Mouse (Mus musculus): ENCODE measurements at regions not wholly inside any gene's neighbourhood (a gene's known extent, or its start where the extent isn't known, plus 50 kb on each side); places are given as distances from the start of the nearest gene placed in this dataset.

- Histone ChIP-seq H3K27ac (ENCODE audit: low read depth, low read length) (no peak overlapping the region), H3K27me3 (replicated peaks; ENCODE audit: control insufficient read depth, insufficient read depth, low read length) (no peaks in the 10 kb centered on the region), H3K4me1 (ENCODE audit: control insufficient read depth, insufficient read depth, low read depth, low read length) (no peaks in the 10 kb centered on the region), H3K4me2 (ENCODE audit: low read length) (no peak overlapping the region), H3K9ac (ENCODE audit: low read depth, low read length) (no peak overlapping the region), H3K4me3 (ENCODE audit: low read length) (no peak overlapping the region), H3K36me3 (ENCODE audit: control insufficient read depth, insufficient read depth, low read length) (no peaks in the 10 kb centered on the region), H3K9me3 (ENCODE audit: control insufficient read depth, low read length) (no peaks in the 10 kb centered on the region)
- WGBS, result 69% methylated on average over 1 of the region's 1 CpGs
- ATAC-seq, result no peak
Observed at GRCm38 (mm10) chr14:80374290-80374689, 390.4 kb downstream of the Olfm4 start.

- H3K4me3 ChIP-seq (ENCODE audit: low read length), result no peak overlapping the region
- no peak for ATAC-seq
- H3K36me3 ChIP-seq (ENCODE audit: control insufficient read depth, insufficient read depth, low read length), result no peaks in the 10 kb centered on the region
- no peak overlapping the region for H3K9ac ChIP-seq (ENCODE audit: low read depth, low read length)
- WGBS, result 67% methylated on average over 1 of the region's 1 CpGs
- no peak overlapping the region for H3K27ac ChIP-seq (ENCODE audit: low read depth, low read length)
- H3K4me2 ChIP-seq (ENCODE audit: low read length), result no peak overlapping the region
- no peaks in the 10 kb centered on the region for H3K27me3 ChIP-seq (replicated peaks; ENCODE audit: control insufficient read depth, insufficient read depth, low read length)
- no peaks in the 10 kb centered on the region for H3K4me1 ChIP-seq (ENCODE audit: control insufficient read depth, insufficient read depth, low read depth, low read length)
- no peaks in the 10 kb centered on the region for H3K9me3 ChIP-seq (ENCODE audit: control insufficient read depth, low read length)
Observed at GRCm38 (mm10) chr14:80377064-80377463, 393.2 kb downstream of the Olfm4 start.

GRCm38 (mm10) chr14:80391418-80391817, 407.5 kb downstream of the Olfm4 start:
- no peak overlapping the region for H3K4me2 ChIP-seq (ENCODE audit: low read length)
- H3K4me1 ChIP-seq (ENCODE audit: control insufficient read depth, insufficient read depth, low read depth, low read length), result no peaks in the 10 kb centered on the region
- no peaks in the 10 kb centered on the region for H3K27me3 ChIP-seq (replicated peaks; ENCODE audit: control insufficient read depth, insufficient read depth, low read length)
- no peak overlapping the region for H3K27ac ChIP-seq (ENCODE audit: low read depth, low read length)
- ATAC-seq, result no peak
- H3K4me3 ChIP-seq (ENCODE audit: low read length), result no peak overlapping the region
- H3K9me3 ChIP-seq (ENCODE audit: control insufficient read depth, low read length), result no peaks in the 10 kb centered on the region
- H3K9ac ChIP-seq (ENCODE audit: low read depth, low read length), result no peak overlapping the region
- WGBS, result 57% methylated on average over 2 of the region's 2 CpGs
- H3K36me3 ChIP-seq (ENCODE audit: control insufficient read depth, insufficient read depth, low read length), result no peaks in the 10 kb centered on the region

- Histone ChIP-seq H3K4me1 (ENCODE audit: control insufficient read depth, insufficient read depth, low read depth, low read length) (no peaks in the 10 kb centered on the region), H3K4me3 (ENCODE audit: low read length) (no peak overlapping the region), H3K27me3 (replicated peaks; ENCODE audit: control insufficient read depth, insufficient read depth, low read length) (no peaks in the 10 kb centered on the region), H3K36me3 (ENCODE audit: control insufficient read depth, insufficient read depth, low read length) (no peaks in the 10 kb centered on the region), H3K9ac (ENCODE audit: low read depth, low read length) (no peak overlapping the region), H3K27ac (ENCODE audit: low read depth, low read length) (no peak overlapping the region), H3K9me3 (ENCODE audit: control insufficient read depth, low read length) (no peaks in the 10 kb centered on the region), H3K4me2 (ENCODE audit: low read length) (no peak overlapping the region)
- no peak for ATAC-seq
- WGBS, result 95% methylated on average over 2 of the region's 2 CpGs
Observed at GRCm38 (mm10) chr14:80408317-80408716, 424.4 kb downstream of the Olfm4 start.

- Histone ChIP-seq H3K36me3 (ENCODE audit: control insufficient read depth, insufficient read depth, low read length) (no peaks in the 10 kb centered on the region), H3K27me3 (replicated peaks; ENCODE audit: control insufficient read depth, insufficient read depth, low read length) (no peaks in the 10 kb centered on the region), H3K4me2 (ENCODE audit: low read length) (no peak overlapping the region), H3K4me3 (ENCODE audit: low read length) (no peak overlapping the region), H3K9me3 (ENCODE audit: control insufficient read depth, low read length) (no peaks in the 10 kb centered on the region), H3K27ac (ENCODE audit: low read depth, low read length) (no peak overlapping the region), H3K4me1 (ENCODE audit: control insufficient read depth, insufficient read depth, low read depth, low read length) (no peaks in the 10 kb centered on the region), H3K9ac (ENCODE audit: low read depth, low read length) (no peak overlapping the region)
- no peak for ATAC-seq
- 87% methylated on average over 3 of the region's 3 CpGs for WGBS
Observed at GRCm38 (mm10) chr14:80418810-80419325, 435.0 kb downstream of the Olfm4 start.

- no peak for ATAC-seq
- H3K27me3 ChIP-seq (replicated peaks; ENCODE audit: control insufficient read depth, insufficient read depth, low read length), result no peaks in the 10 kb centered on the region
- H3K36me3 ChIP-seq (ENCODE audit: control insufficient read depth, insufficient read depth, low read length), result no peaks in the 10 kb centered on the region
- no peak overlapping the region for H3K4me3 ChIP-seq (ENCODE audit: low read length)
- no peak overlapping the region for H3K27ac ChIP-seq (ENCODE audit: low read depth, low read length)
- no peak overlapping the region for H3K9ac ChIP-seq (ENCODE audit: low read depth, low read length)
- no peaks in the 10 kb centered on the region for H3K4me1 ChIP-seq (ENCODE audit: control insufficient read depth, insufficient read depth, low read depth, low read length)
- no peak overlapping the region for H3K4me2 ChIP-seq (ENCODE audit: low read length)
- no peaks in the 10 kb centered on the region for H3K9me3 ChIP-seq (ENCODE audit: control insufficient read depth, low read length)
Observed at GRCm38 (mm10) chr14:80443820-80444219, 459.9 kb downstream of the Olfm4 start.

GRCm38 (mm10) chr14:80471470-80471869, 487.6 kb downstream of the Olfm4 start:
- Histone ChIP-seq H3K4me3 (ENCODE audit: low read length) (no peak overlapping the region), H3K4me2 (ENCODE audit: low read length) (no peak overlapping the region), H3K27me3 (replicated peaks; ENCODE audit: control insufficient read depth, insufficient read depth, low read length) (no peaks in the 10 kb centered on the region), H3K9ac (ENCODE audit: low read depth, low read length) (no peak overlapping the region), H3K4me1 (ENCODE audit: control insufficient read depth, insufficient read depth, low read depth, low read length) (no peaks in the 10 kb centered on the region), H3K9me3 (ENCODE audit: control insufficient read depth, low read length) (no peaks in the 10 kb centered on the region), H3K36me3 (ENCODE audit: control insufficient read depth, insufficient read depth, low read length) (no peaks in the 10 kb centered on the region), H3K27ac (ENCODE audit: low read depth, low read length) (no peak overlapping the region)
- no peak for ATAC-seq
- 41% methylated on average over 1 of the region's 1 CpGs for WGBS

GRCm38 (mm10) chr14:80479918-80480317, 496.0 kb downstream of the Olfm4 start:
- H3K4me3 ChIP-seq (ENCODE audit: low read length), result no peak overlapping the region
- H3K36me3 ChIP-seq (ENCODE audit: control insufficient read depth, insufficient read depth, low read length), result no peaks in the 10 kb centered on the region
- no peak overlapping the region for H3K9ac ChIP-seq (ENCODE audit: low read depth, low read length)
- H3K4me1 ChIP-seq (ENCODE audit: control insufficient read depth, insufficient read depth, low read depth, low read length), result no peaks in the 10 kb centered on the region
- no peak for ATAC-seq
- H3K27ac ChIP-seq (ENCODE audit: low read depth, low read length), result no peak overlapping the region
- H3K9me3 ChIP-seq (ENCODE audit: control insufficient read depth, low read length), result no peaks in the 10 kb centered on the region
- no peaks in the 10 kb centered on the region for H3K27me3 ChIP-seq (replicated peaks; ENCODE audit: control insufficient read depth, insufficient read depth, low read length)
- no peak overlapping the region for H3K4me2 ChIP-seq (ENCODE audit: low read length)

GRCm38 (mm10) chr14:80482771-80483170, 498.9 kb downstream of the Olfm4 start:
- Histone ChIP-seq H3K9me3 (ENCODE audit: control insufficient read depth, low read length) (no peaks in the 10 kb centered on the region), H3K4me2 (ENCODE audit: low read length) (no peak overlapping the region), H3K9ac (ENCODE audit: low read depth, low read length) (no peak overlapping the region), H3K4me1 (ENCODE audit: control insufficient read depth, insufficient read depth, low read depth, low read length) (no peaks in the 10 kb centered on the region), H3K27me3 (replicated peaks; ENCODE audit: control insufficient read depth, insufficient read depth, low read length) (no peaks in the 10 kb centered on the region), H3K36me3 (ENCODE audit: control insufficient read depth, insufficient read depth, low read length) (no peaks in the 10 kb centered on the region), H3K4me3 (ENCODE audit: low read length) (no peak overlapping the region), H3K27ac (ENCODE audit: low read depth, low read length) (no peak overlapping the region)
- no peak for ATAC-seq
- WGBS, result 71% methylated on average over 3 of the region's 3 CpGs

- Histone ChIP-seq H3K9ac (ENCODE audit: low read depth, low read length) (no peak overlapping the region), H3K4me2 (ENCODE audit: low read length) (no peak overlapping the region), H3K27me3 (replicated peaks; ENCODE audit: control insufficient read depth, insufficient read depth, low read length) (no peaks in the 10 kb centered on the region), H3K36me3 (ENCODE audit: control insufficient read depth, insufficient read depth, low read length) (no peaks in the 10 kb centered on the region), H3K9me3 (ENCODE audit: control insufficient read depth, low read length) (no peaks in the 10 kb centered on the region), H3K4me1 (ENCODE audit: control insufficient read depth, insufficient read depth, low read depth, low read length) (no peaks in the 10 kb centered on the region), H3K27ac (ENCODE audit: low read depth, low read length) (no peak overlapping the region), H3K4me3 (ENCODE audit: low read length) (no peak overlapping the region)
- no peak for ATAC-seq
Observed at GRCm38 (mm10) chr14:80484256-80484655, 500.4 kb downstream of the Olfm4 start.

Measured in hindbrain, embryonic 16.5 days (tissue).